Mouse (Mus musculus) T-helper 2 cell (primary cell): ENCODE data around the gene Cnnm3.

Experiments used
- in situ Hi-C: fragments of 300-600 bp; cut with MboI, MseI; formaldehyde crosslinking; loops from one replicate; pipeline ENCODE4 v1.15.1; 2025; ENCODE audit warnings: high pct_unique_total_duplicates

The Cnnm3 gene

DNA sequence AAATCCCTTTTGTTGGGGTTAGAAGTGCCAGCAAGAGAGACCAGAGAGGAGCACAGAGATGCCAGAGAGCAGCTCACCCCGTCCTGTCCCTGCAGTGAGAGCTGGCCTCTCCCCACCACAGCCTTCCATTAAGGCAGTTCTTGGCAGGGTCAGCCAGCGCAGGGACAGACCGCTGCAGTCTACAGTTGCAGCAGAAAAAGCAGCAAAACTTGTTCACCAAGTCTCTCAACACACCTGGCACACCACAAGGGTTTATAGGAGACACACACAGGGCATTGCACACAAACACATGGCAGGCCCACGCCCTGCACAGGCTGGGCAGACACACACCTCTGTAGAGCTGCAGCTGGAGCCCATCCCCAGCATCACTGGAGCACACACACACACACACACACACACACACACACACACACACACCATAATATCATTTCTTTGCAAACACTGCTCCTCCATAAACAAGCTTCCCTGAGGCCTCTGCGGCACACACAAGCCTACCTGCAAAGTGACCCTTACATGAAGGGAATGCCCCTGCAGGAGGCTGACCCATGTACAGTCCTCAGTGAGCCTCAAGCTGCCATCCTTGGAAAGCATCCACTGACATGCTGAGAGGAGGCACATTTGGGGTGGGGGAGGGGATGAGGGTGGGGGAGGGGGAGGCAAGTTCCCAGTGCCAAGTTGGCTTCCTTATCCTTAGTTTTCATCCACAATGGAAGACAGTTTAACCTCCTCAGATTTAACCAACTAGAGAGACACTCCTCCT, 62.7 kb downstream of the Cnnm3 start:
- in situ Hi-C loops = no loop called here

DNA sequence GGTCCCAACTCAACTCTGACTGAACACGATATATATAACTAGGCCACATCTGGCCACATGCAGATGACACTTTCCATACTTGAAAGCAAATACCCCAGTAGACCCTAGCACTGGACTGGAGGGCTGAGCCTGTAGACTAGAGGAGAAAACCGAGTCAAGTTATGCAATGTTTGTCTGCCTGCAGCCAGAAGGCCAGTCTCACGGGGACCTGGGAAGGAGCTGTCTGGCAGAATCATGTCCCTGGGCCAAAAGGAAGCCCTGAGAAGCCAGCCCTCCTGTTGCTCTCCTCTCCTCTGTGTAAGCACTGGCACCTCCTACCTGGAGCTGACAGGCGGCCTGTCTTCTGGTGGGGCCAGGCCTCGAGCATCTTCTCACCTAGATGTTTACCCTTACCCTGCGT, 63.7 kb downstream of the Cnnm3 start:
- in situ Hi-C loops = no loop called here

DNA sequence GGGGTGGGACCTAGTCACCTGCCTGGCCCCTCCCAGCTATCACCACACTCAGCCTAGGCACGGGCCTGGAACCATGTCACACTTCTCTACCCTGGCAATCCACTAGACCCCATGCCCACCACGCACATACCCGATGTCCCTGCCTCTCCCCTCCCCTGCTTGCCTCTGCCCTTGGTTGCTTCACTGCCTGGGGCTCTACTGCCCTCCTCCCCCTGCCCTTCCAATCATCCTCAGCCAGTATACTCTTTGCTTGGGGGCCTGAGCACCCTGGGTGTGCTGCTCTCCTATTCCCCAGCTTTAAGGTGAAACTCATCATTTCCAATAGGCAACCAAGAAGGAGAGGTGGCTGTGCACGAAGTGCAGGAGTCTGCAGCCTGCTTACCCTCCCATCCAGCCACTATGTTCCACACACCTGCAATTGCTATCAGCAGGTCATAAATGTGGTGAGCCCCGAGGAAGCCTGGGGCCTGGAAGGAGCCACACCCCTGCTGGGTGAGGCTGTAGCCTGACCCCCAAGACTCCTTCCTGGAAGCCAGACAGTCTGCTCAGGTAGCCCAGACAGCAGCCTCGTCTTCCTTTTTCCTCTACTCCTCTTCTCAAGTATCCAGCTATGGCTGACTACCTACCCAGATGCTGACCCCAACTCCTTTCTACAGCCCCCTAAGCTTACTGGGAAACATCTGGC, 65.5 kb downstream of the Cnnm3 start:
- in situ Hi-C loops = no loop called here
